Mouse (Mus musculus): ENCODE measurements around the gene Lingo1. TPM values are rescaled to one million over a fixed set of nuclear protein-coding genes. Genes with fewer than 3 reads are reported as not detected.

The Lingo1 gene
- total RNA-seq, 2 experiments from 2014 or later: 0.66 to 1.2 TPM

GRCm38 (mm10) chr9:56678929-56679681 is 117.2 kb downstream of the Lingo1 start:
- DNase-seq: no peak

GRCm38 (mm10) chr9:56675696-56676095 is 120.6 kb downstream of the Lingo1 start:
- DNase-seq: no peak

- no peak for DNase-seq
Observed at GRCm38 (mm10) chr9:56669605-56670221, 126.6 kb downstream of the Lingo1 start.

GRCm38 (mm10) chr9:56664136-56664535 is 132.1 kb downstream of the Lingo1 start:
- DNase-seq: no peak

- DNase-seq: no peak
Observed at GRCm38 (mm10) chr9:56662946-56663345, 133.3 kb downstream of the Lingo1 start.

- DNase-seq: no peak
Observed at GRCm38 (mm10) chr9:56662405-56662804, 133.9 kb downstream of the Lingo1 start.

GRCm38 (mm10) chr9:56661217-56661840 is 134.9 kb downstream of the Lingo1 start:
- no peak for DNase-seq

GRCm38 (mm10) chr9:56658580-56658979 is 137.7 kb downstream of the Lingo1 start:
- no peak for DNase-seq

- no peak for DNase-seq
Observed at GRCm38 (mm10) chr9:56657996-56658398, 138.3 kb downstream of the Lingo1 start.

GRCm38 (mm10) chr9:56656766-56657542 is 139.3 kb downstream of the Lingo1 start:
- no peak for DNase-seq

GRCm38 (mm10) chr9:56655167-56655566 is 141.1 kb downstream of the Lingo1 start:
- no peak for DNase-seq

GRCm38 (mm10) chr9:56652551-56652950 is 143.7 kb downstream of the Lingo1 start:
- no peak for DNase-seq

GRCm38 (mm10) chr9:56651586-56651985 is 144.7 kb downstream of the Lingo1 start:
- peak in 1 of 2 experiments; percentile 23 for DNase-seq

GRCm38 (mm10) chr9:56646227-56647025 is 149.8 kb downstream of the Lingo1 start:
- DNase-seq: no peak

- no peak for DNase-seq
Observed at GRCm38 (mm10) chr9:56643474-56643873, 152.8 kb downstream of the Lingo1 start.

GRCm38 (mm10) chr9:56638226-56638905 is 157.9 kb downstream of the Lingo1 start:
- DNase-seq: peak; percentile 18 to 36

- DNase-seq: no peak
Observed at GRCm38 (mm10) chr9:56637403-56637857, 158.8 kb downstream of the Lingo1 start.

- DNase-seq: no peak
Observed at GRCm38 (mm10) chr9:56636766-56637402, 159.4 kb downstream of the Lingo1 start.

GRCm38 (mm10) chr9:56636214-56636613 is 160.1 kb downstream of the Lingo1 start:
- DNase-seq: peak; percentile 89 to 90

GRCm38 (mm10) chr9:56635498-56636121 is 160.7 kb downstream of the Lingo1 start:
- DNase-seq: peak; percentile 68 to 71

Measured in adrenal gland, postnatal 36 days (tissue).